ENCODE assay signal across 8 mouse cellular contexts in the genomic region with DNA sequence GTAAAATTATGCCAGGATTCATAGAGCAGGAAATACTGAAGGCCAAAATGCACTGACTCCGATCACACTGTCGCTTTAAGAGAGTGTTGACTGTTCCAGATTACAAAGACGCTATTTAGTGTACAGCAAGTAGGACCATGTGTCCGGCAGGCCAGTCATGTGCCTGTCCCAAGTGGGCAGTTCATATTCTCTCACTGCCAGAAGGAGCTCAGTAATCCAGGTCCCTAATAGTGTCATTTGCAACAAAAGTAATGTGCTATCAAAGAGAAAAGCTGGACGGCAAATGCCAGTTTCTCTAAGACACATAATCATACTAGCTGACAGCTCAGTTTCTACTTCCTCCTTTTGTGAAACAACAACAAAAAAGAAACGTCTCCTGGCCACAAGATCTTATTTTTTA. TPM values are rescaled to one million over a fixed set of nuclear protein-coding genes. Genes with fewer than 3 reads are reported as not detected.
DNase-seq lines count a peak whose midpoint lies in the region; ATAC-seq lines count a peak whose summit lies in the region.

No protein-coding gene starts in this region.

- no peaks in the 10 kb centered on the region for H3K36me3 ChIP-seq in limb, embryonic 15.5 days
- H3K36me3 ChIP-seq in neural tube, embryonic 13.5 days: no peaks in the 10 kb centered on the region

- H3K9me3 ChIP-seq in limb, embryonic 15.5 days: no peaks in the 10 kb centered on the region
- H3K9me3 ChIP-seq in neural tube, embryonic 13.5 days: no peaks in the 10 kb centered on the region

- H3K27ac ChIP-seq in brown adipose tissue, adult 24 weeks (replicated peaks; ENCODE audit: low read depth, low read length): peak overlapping the region; percentile 99
- no peak overlapping the region; the same call in 1 of the 2 replicates for H3K27ac ChIP-seq in limb, embryonic 15.5 days
- H3K27ac ChIP-seq in neural tube, embryonic 13.5 days (replicated peaks): peak overlapping the region; percentile 97

- H3K27me3 ChIP-seq in limb, embryonic 15.5 days: no peaks in the 10 kb centered on the region
- no peaks in the 10 kb centered on the region for H3K27me3 ChIP-seq in neural tube, embryonic 13.5 days

- ATAC-seq in limb, embryonic 15.5 days (ENCODE audit: insufficient number of reproducible peaks, low FRiP score, low TSS enrichment, low read depth): no peak
- no peak for ATAC-seq in neural tube, embryonic 13.5 days (ENCODE audit: low read depth)

- H3K4me3 ChIP-seq in brown adipose tissue, adult 24 weeks (ENCODE audit: insufficient read depth, low read depth, low read length): peak overlapping the region; percentile 82; the same call in 1 of the 2 replicates
- H3K4me3 ChIP-seq in limb, embryonic 15.5 days: 0 out of 2 replicates have a peak overlapping the region, but pooled peaks have one; percentile 82
- H3K4me3 ChIP-seq in neural tube, embryonic 13.5 days: peak overlapping the region; percentile 85; the same call in 1 of the 2 replicates

- DNase-seq in embryo, embryonic 10 days (ENCODE audit: low spot score): peak; percentile 55
- DNase-seq in embryo, embryonic 9.5 days (ENCODE audit: extremely low spot score): no peak
- peak; percentile 44 to 51 for DNase-seq in heart, postnatal 36 days
- no peak for DNase-seq in frontal cortex, postnatal 25 days (ENCODE audit: low spot score in 2 of 2)
- no peak for DNase-seq in thymus, postnatal 0 days (ENCODE audit: low spot score)

- intact Hi-C loops in heart, postnatal 36 days (cut with DNase I): loop anchor here (5.0 kb wide), 3 partner anchors 91 to 166 kb away; no protein-coding TSS in a partner anchor

- 38% methylated on average over 6 of the region's 6 CpGs for WGBS in limb, embryonic 15.5 days
- WGBS in neural tube, embryonic 13.5 days: 21% methylated on average over 6 of the region's 6 CpGs

- no peak overlapping the region for H3K9ac ChIP-seq in limb, embryonic 15.5 days
- peak overlapping the region; percentile 13; the same call in 1 of the 2 replicates for H3K9ac ChIP-seq in neural tube, embryonic 13.5 days

- H3K4me2 ChIP-seq in limb, embryonic 15.5 days: 0 out of 2 replicates have a peak overlapping the region, but pooled peaks have one; percentile 74
- peak overlapping the region; percentile 73 for H3K4me2 ChIP-seq in neural tube, embryonic 13.5 days

- H3K4me1 ChIP-seq in brown adipose tissue, adult 24 weeks (ENCODE audit: control insufficient read depth, insufficient read depth, insufficient read length, low read length): peaks cover 15% of the 10 kb centered on the region; the same call in 1 of the 2 replicates
- peaks cover 22% of the 10 kb centered on the region for H3K4me1 ChIP-seq in limb, embryonic 15.5 days
- peaks cover 41% of the 10 kb centered on the region for H3K4me1 ChIP-seq in neural tube, embryonic 13.5 days (replicated peaks)

RNA-seq across cellular contexts. Expression of a gene that starts 1.3 kb away (rescaled TPM):
- 82.0 and 118 TPM in 2 replicates for polyA plus RNA-seq in brown adipose tissue, adult 24 weeks (2012; ENCODE audit: insufficient read depth, insufficient read length, missing spikeins)
- total RNA-seq in heart, postnatal 36 days (2021): 100 to 1,000 TPM; 774 to 837 TPM
- polyA plus RNA-seq in limb, embryonic 15.5 days (2015; fragmentation: Nextera tagmentation; extraction: Ambion mirVana): 225 and 245 TPM in 2 replicates
- 248 and 284 TPM in 2 replicates for polyA plus RNA-seq in neural tube, embryonic 13.5 days (2015; fragmentation: Nextera tagmentation; extraction: Ambion mirVana)
- polyA plus RNA-seq in thymus, postnatal 0 days (2015; fragmentation: Nextera tagmentation; extraction: Ambion mirVana): 171 and 193 TPM in 2 replicates

Comparison
In these comparisons a context has a peak if more than half of its experiments do, and no peak if none do; other contexts are left out.
1. DNase-seq: peak in embryo, embryonic 10 days (single experiment) and heart, postnatal 36 days (2 of 2); none in embryo, embryonic 9.5 days (single experiment), frontal cortex, postnatal 25 days (0 of 2) and thymus, postnatal 0 days (single experiment).
2. Peak in every context shown above with its lines, with median percentiles within 50 percentile points of each other: H3K4me3 ChIP-seq.